Mouse (Mus musculus): Measurements from ENCODE around the gene Dgkb.

GRCm38 (mm10) chr12:37821052-37821810 is 3.7 kb downstream of the Dgkb start:
- TF ChIP-seq GABPA (IDR thresholded peaks at IDR 0.05; ENCODE audit: insufficient replicate concordance, low read depth, low read length) (no peak), POLR2A (IDR thresholded peaks at IDR 0.05; ENCODE audit: low read depth, low read length) (no peak), CTCF (conservative IDR thresholded peaks at IDR 0.05 in 1 of 2, IDR thresholded peaks at IDR 0.05 in 1 of 2; ENCODE audit: low read depth in 2 of 2, low read length in 2 of 2) (no peak), ZC3H11A (IDR thresholded peaks at IDR 0.05; ENCODE audit: low read depth, low read length) (no peak), EP300 (IDR thresholded peaks at IDR 0.05; ENCODE audit: low read length) (no peak), RCOR1 (conservative IDR thresholded peaks at IDR 0.05; ENCODE audit: low read depth, low read length) (no peak), ETS1 (conservative IDR thresholded peaks at IDR 0.05; ENCODE audit: low read depth, low read length) (no peak), PAX5 (IDR thresholded peaks at IDR 0.05; ENCODE audit: low read length) (no peak), CHD1 (IDR thresholded peaks at IDR 0.05; ENCODE audit: low read depth, low read length) (no peak), JUND (conservative IDR thresholded peaks at IDR 0.05; ENCODE audit: low read depth, low read length) (no peak), ZNF384 (IDR thresholded peaks at IDR 0.05; ENCODE audit: low read depth, low read length) (no peak), CHD2 (IDR thresholded peaks at IDR 0.05; ENCODE audit: low read length) (no peak), MAZ (IDR thresholded peaks at IDR 0.05; ENCODE audit: low read depth, low read length) (no peak)
